Mouse (Mus musculus) bone marrow macrophage, adult 2 months (primary cell): ENCODE results near the gene Sirt4. TPM values are rescaled to one million over a fixed set of nuclear protein-coding genes. Genes with fewer than 3 reads are reported as not detected.

Experiments
- H3K27ac ChIP-seq: 2 replicates; pipeline ENCODE4 v1.5.1; 2012; ENCODE audit warnings: low read depth, low read length; ENCODE audit not compliant: insufficient read depth
- H3K4me1 ChIP-seq: 2 replicates; pipeline ENCODE4 v1.6.1; 2012; ENCODE audit warnings: low read length; ENCODE audit not compliant: control insufficient read depth, insufficient read depth
- H3K4me3 ChIP-seq: 2 replicates; pipeline ENCODE4 v1.5.1; 2012; ENCODE audit warnings: mild to moderate bottlenecking, low read length, moderate library complexity; ENCODE audit not compliant: insufficient read depth
- CTCF ChIP-seq: IDR thresholded peaks from 2 replicates; pipeline ENCODE4 v1.5.1; 2012; ENCODE audit warnings: low read depth, mild to moderate bottlenecking, low read length, moderate library complexity
- POLR2A ChIP-seq: IDR thresholded peaks from 2 replicates; pipeline ENCODE4 v1.6.1; 2012; ENCODE audit warnings: mild to moderate bottlenecking, low read depth, low read length, borderline replicate concordance
- polyA plus RNA-seq: library from polyadenylated mRNA; stranded (reverse); fragments of >200 nt; gene quantifications from 2 replicates; pipeline ENCODE4 v1.2.4, GENCODE M21; 2012; ENCODE audit not compliant: missing spikeins, insufficient read depth, insufficient read length

Sirt4 gene
- polyA plus RNA-seq, 1 experiment, result 15.6 TPM

DNA sequence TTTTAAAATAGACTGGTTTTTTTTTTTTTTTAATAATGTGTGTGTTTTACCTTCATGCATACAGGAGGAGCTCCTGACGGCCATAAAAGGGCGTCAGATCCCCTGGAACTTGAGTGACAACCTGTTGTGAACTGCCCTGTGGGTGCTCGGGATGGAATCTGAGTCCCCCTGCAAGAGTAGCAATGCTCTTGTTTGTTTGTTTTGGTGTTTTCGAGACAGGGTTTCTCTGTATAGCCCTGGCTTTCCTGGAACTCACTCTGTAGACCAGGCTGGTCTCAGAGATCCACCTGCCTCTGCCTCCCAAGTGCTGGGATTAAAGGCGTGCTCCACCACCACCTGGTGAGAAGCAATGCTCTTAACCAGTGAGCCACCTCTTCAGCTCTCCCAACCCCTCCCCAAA lies 471 bp upstream of the Sirt4 start:
- Histone ChIP-seq H3K4me3 (peak overlapping the region; percentile 65), H3K27ac (peak overlapping the region; percentile 68), H3K4me1 (peaks cover 12% of the 10 kb centered on the region)
- no peak for TF ChIP-seq CTCF
- TF ChIP-seq POLR2A, result no peak

DNA sequence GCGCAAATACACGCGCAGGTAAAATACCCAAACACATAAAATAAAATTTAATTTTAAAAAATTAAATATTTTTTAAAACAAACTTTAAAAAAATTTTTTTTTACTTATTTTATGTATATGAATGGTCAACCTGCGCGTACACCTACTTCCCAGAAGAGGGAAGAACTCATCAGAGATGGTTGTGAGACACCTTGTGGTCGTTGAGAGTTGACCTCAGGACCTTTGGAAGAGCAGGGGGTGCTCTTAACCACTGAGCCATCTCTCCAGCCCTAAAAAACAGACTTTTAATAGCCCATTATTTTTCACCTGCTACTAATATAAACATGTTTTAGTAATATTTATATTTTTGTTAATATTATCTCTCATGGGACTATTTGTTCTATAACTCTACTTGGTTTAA lies 1.1 kb downstream of the Sirt4 start:
- peaks cover 8% of the 10 kb centered on the region for H3K4me1 ChIP-seq
- no peak overlapping the region for H3K27ac ChIP-seq
- TF ChIP-seq CTCF, result no peak
- no peak for TF ChIP-seq POLR2A
- no peak overlapping the region for H3K4me3 ChIP-seq

DNA sequence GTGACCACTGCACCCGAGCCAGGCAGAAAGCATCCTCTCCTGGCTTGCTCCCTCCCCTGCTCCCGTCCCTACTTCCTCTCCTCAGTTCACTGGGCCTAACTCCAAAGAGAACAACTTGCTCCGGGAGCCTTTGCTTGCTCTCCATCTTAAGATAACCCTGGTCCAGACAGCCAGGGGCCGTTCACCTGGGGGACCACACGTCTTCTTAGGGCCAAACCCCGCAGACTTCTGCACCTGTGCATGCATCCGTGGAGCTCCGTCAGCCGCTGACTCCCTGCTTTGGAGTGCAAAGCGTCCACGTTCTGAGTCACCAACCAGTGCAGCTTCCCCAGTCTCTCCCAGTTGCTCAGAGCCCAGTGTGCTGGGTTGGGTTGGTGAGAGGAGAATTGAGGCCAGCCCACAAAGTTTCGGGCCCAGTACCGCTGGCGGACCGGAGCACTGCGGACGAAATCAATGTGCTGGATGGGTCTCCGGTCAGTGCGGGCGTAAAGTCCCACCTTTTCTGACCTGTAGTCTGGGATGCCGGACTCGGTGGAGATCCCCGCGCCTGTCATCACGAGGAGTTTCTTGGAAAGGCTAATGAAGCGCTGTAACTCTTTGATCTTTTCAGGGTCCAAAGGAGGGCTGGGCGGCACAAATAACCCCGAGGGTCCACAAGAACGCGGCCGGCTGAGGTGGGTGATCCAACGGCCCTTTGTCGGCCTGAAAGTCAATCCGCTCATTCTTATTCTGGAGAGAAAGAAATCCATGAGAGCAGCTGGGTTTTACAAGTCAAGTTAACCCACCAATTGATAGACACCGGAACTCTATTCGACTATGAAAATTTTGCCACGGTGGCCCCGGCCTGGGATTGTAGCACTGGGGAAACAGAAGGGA lies 1.9 kb downstream of the Sirt4 start:
- no peak overlapping the region for H3K4me3 ChIP-seq
- peaks cover 4% of the 10 kb centered on the region; the same call in 1 of the 2 replicates for H3K4me1 ChIP-seq
- H3K27ac ChIP-seq, result no peak overlapping the region
- no peak for TF ChIP-seq CTCF
- no peak for TF ChIP-seq POLR2A

DNA sequence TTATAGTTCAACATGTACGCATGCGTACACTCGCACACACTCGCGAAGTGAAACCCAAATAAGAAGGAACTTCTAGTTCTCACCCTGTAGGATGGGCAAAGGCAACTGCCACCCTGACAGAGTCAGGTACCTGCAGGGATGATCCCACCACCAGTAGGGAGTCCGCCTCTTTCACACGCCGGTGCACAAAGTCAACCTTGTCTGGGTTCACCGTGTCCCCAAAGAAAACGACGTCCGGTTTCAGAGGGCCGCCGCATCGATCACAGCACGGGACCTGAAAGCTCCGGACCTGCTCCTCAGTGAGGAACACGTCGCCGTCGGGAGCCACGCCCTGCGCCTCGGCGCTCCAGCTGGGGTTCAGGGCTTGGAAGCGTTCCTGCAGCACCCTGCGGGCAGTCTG lies 4.4 kb downstream of the Sirt4 start:
- TF ChIP-seq CTCF (no peak), POLR2A (no peak)
- no peak overlapping the region for H3K4me3 ChIP-seq
- H3K27ac ChIP-seq, result no peak overlapping the region
- H3K4me1 ChIP-seq, result peaks cover 3% of the 10 kb centered on the region; the same call in 1 of the 2 replicates

DNA sequence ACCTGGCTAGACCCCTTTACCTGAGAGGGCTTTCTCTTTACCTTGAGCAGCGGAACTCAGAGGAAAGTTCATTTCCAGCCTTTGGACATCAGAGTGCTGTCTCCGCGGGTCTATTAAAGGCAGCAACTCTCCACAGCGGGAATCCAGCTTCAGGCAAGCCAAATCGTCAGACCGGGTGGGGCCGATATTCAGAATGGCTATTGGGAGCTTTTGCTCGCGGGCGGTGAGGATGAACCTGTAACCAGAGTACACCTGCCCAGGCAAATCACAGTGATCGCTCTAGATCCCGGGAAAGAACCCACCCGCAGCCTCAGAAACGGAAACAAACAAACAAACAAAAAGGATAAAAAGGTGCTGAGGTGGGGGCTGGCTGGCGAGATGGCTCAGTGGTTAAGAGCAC lies 5.0 kb downstream of the Sirt4 start:
- H3K4me1 ChIP-seq, result no peaks in the 10 kb centered on the region
- no peak for TF ChIP-seq CTCF
- TF ChIP-seq POLR2A, result no peak
- H3K27ac ChIP-seq, result no peak overlapping the region

DNA sequence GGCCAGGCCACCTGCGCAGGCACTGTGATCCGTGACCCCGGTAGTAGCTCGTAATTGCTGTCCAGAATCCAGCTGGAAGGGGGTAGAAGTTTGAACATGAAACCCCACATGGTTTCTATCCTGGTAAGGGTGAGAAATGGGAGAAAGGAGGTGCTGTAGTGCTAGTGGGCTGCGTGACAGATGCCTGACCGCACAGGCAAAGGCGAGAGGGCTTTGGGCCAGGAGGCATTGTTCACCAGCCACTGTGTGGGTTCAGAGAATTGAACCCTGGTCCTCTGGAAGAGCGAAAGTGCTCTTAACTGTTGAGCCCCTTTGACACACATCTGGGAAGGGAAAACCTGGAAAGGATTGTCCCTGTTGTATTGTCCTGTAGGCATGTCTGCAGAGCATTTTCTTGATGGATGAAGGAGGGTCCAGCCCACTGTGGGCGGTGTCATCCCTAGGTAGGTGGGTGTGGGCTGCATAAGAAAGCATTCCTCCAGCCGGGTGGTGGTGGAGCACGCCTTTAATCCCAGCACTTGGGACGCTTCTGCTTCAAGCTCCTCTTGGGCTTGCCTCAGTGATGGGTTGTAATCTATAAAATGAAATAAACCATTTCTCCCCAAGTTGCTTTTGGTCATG lies 8.3 kb downstream of the Sirt4 start:
- no peak overlapping the region for H3K27ac ChIP-seq
- H3K4me1 ChIP-seq, result 0 out of 2 replicates have a peak, but pooled peaks cover 2% of the 10 kb centered on the region
- H3K4me3 ChIP-seq, result no peak overlapping the region
- TF ChIP-seq POLR2A (no peak), CTCF (no peak)

More for the DNA sequence above, 5.0 kb downstream of the Sirt4 start:
- no peak overlapping the region for H3K4me3 ChIP-seq

DNA sequence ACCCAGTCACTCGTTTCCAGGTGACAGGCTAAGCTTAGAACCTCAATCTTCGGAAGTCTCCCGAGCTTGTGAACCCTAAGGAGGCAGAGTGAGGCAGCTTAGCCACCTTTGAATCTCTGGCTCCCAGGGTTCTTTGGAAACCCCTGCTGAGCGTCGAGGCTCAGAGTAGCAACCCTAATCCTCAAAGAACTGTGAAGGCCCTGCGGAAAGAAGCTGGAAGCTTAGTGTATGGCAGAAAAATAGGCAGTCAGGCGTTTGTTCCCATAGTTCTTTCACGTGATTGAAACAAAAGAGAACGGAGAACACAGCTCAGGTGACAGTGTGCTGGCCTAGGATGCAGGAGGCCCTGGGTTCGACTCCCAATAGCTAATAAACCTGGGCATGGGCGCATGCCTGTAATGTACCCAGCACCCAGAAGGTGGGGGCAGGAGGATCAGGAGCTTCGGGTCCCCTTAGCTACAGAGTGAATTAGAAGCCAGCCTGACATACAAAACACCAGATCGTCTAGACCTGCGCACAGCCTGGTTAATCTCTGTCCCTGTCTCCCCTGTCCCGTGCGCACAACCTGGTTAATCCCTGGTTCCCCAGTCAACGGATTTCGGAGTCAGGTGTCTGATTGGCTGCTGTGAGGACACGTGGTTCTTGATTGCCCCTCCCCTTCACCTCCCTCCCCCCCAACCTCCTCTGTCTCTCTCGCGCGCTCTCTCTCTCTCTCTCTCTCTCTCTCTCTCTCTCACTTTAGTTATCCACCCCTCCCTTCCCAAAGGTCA lies 9.0 kb downstream of the Sirt4 start:
- H3K4me3 ChIP-seq, result no peak overlapping the region
- H3K27ac ChIP-seq, result no peak overlapping the region
- TF ChIP-seq POLR2A, result no peak
- no peak for TF ChIP-seq CTCF
- 0 out of 2 replicates have a peak, but pooled peaks cover 2% of the 10 kb centered on the region for H3K4me1 ChIP-seq

DNA sequence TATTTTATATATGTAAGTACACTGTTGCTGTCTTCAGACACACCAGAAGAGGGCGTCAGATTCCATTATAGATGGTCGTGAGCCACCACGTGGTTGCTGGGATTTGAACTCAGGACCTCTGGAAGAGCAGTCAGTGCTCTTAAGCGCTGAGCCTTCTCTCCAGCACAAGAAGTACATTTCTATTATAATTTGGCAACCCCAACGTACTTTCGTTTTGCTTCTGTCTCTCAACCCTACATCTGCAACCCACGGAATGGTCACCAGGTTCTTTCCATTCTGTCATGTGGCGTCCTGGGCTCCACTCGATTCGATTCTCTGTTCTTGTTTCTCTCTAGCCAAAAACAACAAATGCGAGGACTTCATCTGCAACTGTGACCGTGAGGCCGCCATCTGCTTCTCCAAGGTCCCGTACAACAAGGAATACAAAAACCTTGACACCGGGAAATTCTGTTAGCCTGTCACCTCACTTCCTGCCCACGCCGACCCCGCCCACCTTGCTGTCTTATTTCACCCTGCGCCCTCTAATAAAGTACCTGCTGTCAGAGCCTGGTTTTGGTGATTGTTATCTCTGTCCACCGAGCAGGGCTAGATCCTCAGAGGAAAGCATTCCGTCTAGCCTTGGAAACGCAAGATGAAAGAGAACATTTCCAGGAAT lies 10.2 kb downstream of the Sirt4 start:
- Histone ChIP-seq H3K4me1 (0 out of 2 replicates have a peak, but pooled peaks cover 2% of the 10 kb centered on the region), H3K4me3 (0 out of 2 replicates have a peak overlapping the region, but pooled peaks have one; percentile 7), H3K27ac (no peak overlapping the region)
- TF ChIP-seq CTCF (no peak), POLR2A (no peak)

DNA sequence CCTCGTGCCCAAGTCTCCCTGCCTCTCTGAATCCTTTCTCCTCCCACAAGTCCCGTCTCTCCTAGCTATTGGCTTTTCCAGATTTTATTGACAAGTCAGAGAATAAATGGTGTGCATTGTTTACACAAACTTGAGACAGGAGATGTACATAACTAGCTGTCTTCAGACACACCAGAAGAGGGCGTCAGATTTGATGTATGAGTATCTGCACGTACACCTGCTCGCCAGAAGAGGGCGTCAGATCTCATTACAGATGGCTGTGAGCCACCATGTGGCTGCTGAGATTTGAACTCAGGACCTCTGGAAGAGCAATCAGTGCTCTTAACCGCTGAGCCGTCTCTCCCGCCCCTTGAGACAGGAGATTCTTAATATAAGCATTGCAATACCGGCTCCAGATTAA lies 11.3 kb downstream of the Sirt4 start:
- Histone ChIP-seq H3K4me3 (no peak overlapping the region), H3K27ac (no peak overlapping the region), H3K4me1 (0 out of 2 replicates have a peak, but pooled peaks cover 2% of the 10 kb centered on the region)
- peak; percentile 35; the same call in 1 of the 2 replicates for TF ChIP-seq CTCF
- TF ChIP-seq POLR2A, result no peak
